Mouse (Mus musculus) hindbrain, embryonic 16.5 days (tissue): ENCODE data around the gene Aldh5a1. TPM values are rescaled to one million over a fixed set of nuclear protein-coding genes. Genes with fewer than 3 reads are reported as not detected.

ENCODE experiments used
- ATAC-seq: fragments of 200-750 bp; cut with Nextera tagmentation; 2 replicates; pipeline ENCODE4 v1.8.0; 2017; ENCODE audit warnings: moderate TSS enrichment, moderate library complexity
- H3K27ac ChIP-seq: fragments of 300-500 bp; sonication (generic); 2 replicates; pipeline ENCODE4 v1.5.1; 2014; ENCODE audit warnings: low read depth, mild to moderate bottlenecking, control low read depth, low read length, moderate library complexity
- H3K27me3 ChIP-seq: fragments of 300-500 bp; sonication (generic); replicated peaks from 2 replicates; pipeline ENCODE4 v1.6.1; 2014; ENCODE audit warnings: low read length; ENCODE audit not compliant: control insufficient read depth, insufficient read depth
- H3K36me3 ChIP-seq: fragments of 300-500 bp; sonication (generic); 2 replicates; pipeline ENCODE4 v1.6.1; 2014; ENCODE audit warnings: mild to moderate bottlenecking, low read length, moderate library complexity, mixed read lengths; ENCODE audit not compliant: control insufficient read depth, insufficient read depth
- H3K4me1 ChIP-seq: fragments of 300-500 bp; sonication (generic); 2 replicates; pipeline ENCODE4 v1.6.1; 2014; ENCODE audit warnings: low read depth, low read length; ENCODE audit not compliant: control insufficient read depth, insufficient read depth
- H3K4me2 ChIP-seq: fragments of 300-500 bp; sonication (generic); 2 replicates; pipeline ENCODE4 v1.6.1; 2014; ENCODE audit warnings: mild to moderate bottlenecking, low read length, control low read depth, moderate library complexity
- H3K4me3 ChIP-seq: fragments of 300-500 bp; sonication (generic); 2 replicates; pipeline ENCODE4 v1.5.1; 2014; ENCODE audit warnings: mild to moderate bottlenecking, low read length, control low read depth, moderate library complexity
- H3K9ac ChIP-seq: fragments of 300-500 bp; sonication (generic); 2 replicates; pipeline ENCODE4 v1.6.1; 2014; ENCODE audit warnings: low read depth, mild to moderate bottlenecking, control low read depth, low read length, moderate library complexity
- H3K9me3 ChIP-seq: fragments of 300-500 bp; sonication (generic); 2 replicates; pipeline ENCODE4 v1.6.1; 2014; ENCODE audit warnings: mild to moderate bottlenecking, low read length, moderate library complexity; ENCODE audit not compliant: control insufficient read depth
- WGBS: fragments of 180-500 bp; shearing (Covaris S2); extraction: QIAGEN DNeasy Blood & Tissue Kit; methylation state at CpG from one replicate; pipeline ENCODE4 v1.1.7; 2014; 5-methylcytosine and 5-hydroxymethylcytosine counted together
- polyA plus RNA-seq: library from polyadenylated mRNA; unstranded; fragments of >200 nt; fragmentation: Nextera tagmentation; extraction: Ambion mirVana; gene quantifications from 2 replicates; pipeline ENCODE4 v1.2.1, GENCODE M21; 2015

Gene Aldh5a1
- polyA plus RNA-seq, 1 experiment from 2014 or later, result 15.8 TPM

- no peaks in the 10 kb centered on the region for H3K9me3 ChIP-seq
- H3K9ac ChIP-seq, result no peak overlapping the region
- no peak overlapping the region for H3K4me2 ChIP-seq
- 90% methylated on average over 2 of the region's 2 CpGs for WGBS
- no peak for ATAC-seq
- 0 out of 2 replicates have a peak, but pooled peaks cover 2% of the 10 kb centered on the region for H3K36me3 ChIP-seq
- H3K27ac ChIP-seq, result no peak overlapping the region
- no peaks in the 10 kb centered on the region for H3K4me1 ChIP-seq
- no peaks in the 10 kb centered on the region for H3K27me3 ChIP-seq
- no peak overlapping the region for H3K4me3 ChIP-seq
Observed at GRCm38 (mm10) chr13:24893880-24894279, 43.6 kb downstream of the Aldh5a1 start.

- Histone ChIP-seq H3K4me1 (no peaks in the 10 kb centered on the region), H3K9me3 (no peaks in the 10 kb centered on the region), H3K27me3 (no peaks in the 10 kb centered on the region), H3K4me3 (no peak overlapping the region), H3K4me2 (no peak overlapping the region), H3K27ac (no peak overlapping the region), H3K9ac (no peak overlapping the region), H3K36me3 (0 out of 2 replicates have a peak, but pooled peaks cover 2% of the 10 kb centered on the region)
- 88% methylated on average over 3 of the region's 3 CpGs for WGBS
- ATAC-seq, result no peak
Observed at GRCm38 (mm10) chr13:24892516-24892915, 44.9 kb downstream of the Aldh5a1 start.

GRCm38 (mm10) chr13:24889554-24889953 lies 47.9 kb downstream of the Aldh5a1 start:
- no peak overlapping the region for H3K9ac ChIP-seq
- no peak overlapping the region for H3K4me3 ChIP-seq
- no peak overlapping the region for H3K27ac ChIP-seq
- no peak for ATAC-seq
- 48% methylated on average over 1 of the region's 1 CpGs for WGBS
- no peaks in the 10 kb centered on the region for H3K27me3 ChIP-seq
- no peaks in the 10 kb centered on the region for H3K9me3 ChIP-seq
- H3K36me3 ChIP-seq, result peaks cover 7% of the 10 kb centered on the region
- no peak overlapping the region for H3K4me2 ChIP-seq
- H3K4me1 ChIP-seq, result no peaks in the 10 kb centered on the region

- peaks cover 22% of the 10 kb centered on the region for H3K36me3 ChIP-seq
- no peak overlapping the region for H3K9ac ChIP-seq
- H3K4me1 ChIP-seq, result no peaks in the 10 kb centered on the region
- no peak overlapping the region for H3K4me2 ChIP-seq
- ATAC-seq, result no peak
- no peak overlapping the region for H3K4me3 ChIP-seq
- WGBS, result 95% methylated on average over 6 of the region's 6 CpGs
- no peaks in the 10 kb centered on the region for H3K27me3 ChIP-seq
- 0 out of 2 replicates have a peak, but pooled peaks cover 4% of the 10 kb centered on the region for H3K9me3 ChIP-seq
- no peak overlapping the region for H3K27ac ChIP-seq
Observed at GRCm38 (mm10) chr13:24882411-24882810, 55.0 kb downstream of the Aldh5a1 start.

- 94% methylated on average over 5 of the region's 5 CpGs for WGBS
- no peak overlapping the region for H3K9ac ChIP-seq
- no peak overlapping the region for H3K4me3 ChIP-seq
- 0 out of 2 replicates have a peak, but pooled peaks cover 4% of the 10 kb centered on the region for H3K9me3 ChIP-seq
- H3K4me1 ChIP-seq, result no peaks in the 10 kb centered on the region
- no peak overlapping the region for H3K27ac ChIP-seq
- H3K36me3 ChIP-seq, result peaks cover 22% of the 10 kb centered on the region
- H3K4me2 ChIP-seq, result no peak overlapping the region
- ATAC-seq, result no peak
- no peaks in the 10 kb centered on the region for H3K27me3 ChIP-seq
Observed at GRCm38 (mm10) chr13:24880704-24881103, 56.8 kb downstream of the Aldh5a1 start.

- Histone ChIP-seq H3K4me1 (no peaks in the 10 kb centered on the region), H3K4me3 (no peak overlapping the region), H3K27me3 (no peaks in the 10 kb centered on the region), H3K27ac (no peak overlapping the region), H3K4me2 (no peak overlapping the region), H3K9ac (no peak overlapping the region), H3K9me3 (0 out of 2 replicates have a peak, but pooled peaks cover 4% of the 10 kb centered on the region), H3K36me3 (peaks cover 19% of the 10 kb centered on the region)
- 84% methylated on average over 6 of the region's 6 CpGs for WGBS
- ATAC-seq, result no peak
Observed at GRCm38 (mm10) chr13:24880208-24880607, 57.3 kb downstream of the Aldh5a1 start.

- ATAC-seq, result no peak
- 0 out of 2 replicates have a peak, but pooled peaks cover 4% of the 10 kb centered on the region for H3K9me3 ChIP-seq
- no peaks in the 10 kb centered on the region for H3K27me3 ChIP-seq
- H3K4me1 ChIP-seq, result no peaks in the 10 kb centered on the region
- WGBS, result 85% methylated on average over 15 of the region's 15 CpGs
- no peak overlapping the region for H3K9ac ChIP-seq
- peaks cover 15% of the 10 kb centered on the region for H3K36me3 ChIP-seq
- H3K27ac ChIP-seq, result no peak overlapping the region
- no peak overlapping the region for H3K4me3 ChIP-seq
- H3K4me2 ChIP-seq, result no peak overlapping the region
Observed at GRCm38 (mm10) chr13:24879359-24880040, 58.0 kb downstream of the Aldh5a1 start.

- no peak for ATAC-seq
- H3K9ac ChIP-seq, result no peak overlapping the region
- no peak overlapping the region for H3K27ac ChIP-seq
- no peaks in the 10 kb centered on the region for H3K4me1 ChIP-seq
- H3K9me3 ChIP-seq, result no peaks in the 10 kb centered on the region
- 91% methylated on average over 7 of the region's 7 CpGs for WGBS
- no peak overlapping the region for H3K4me3 ChIP-seq
- no peak overlapping the region for H3K4me2 ChIP-seq
- H3K36me3 ChIP-seq, result 0 out of 2 replicates have a peak, but pooled peaks cover 2% of the 10 kb centered on the region
- no peaks in the 10 kb centered on the region for H3K27me3 ChIP-seq
Observed at GRCm38 (mm10) chr13:24868233-24868632, 69.2 kb downstream of the Aldh5a1 start.

- no peak overlapping the region for H3K4me3 ChIP-seq
- H3K9me3 ChIP-seq, result no peaks in the 10 kb centered on the region
- H3K4me2 ChIP-seq, result no peak overlapping the region
- no peak overlapping the region for H3K27ac ChIP-seq
- H3K27me3 ChIP-seq, result no peaks in the 10 kb centered on the region
- no peaks in the 10 kb centered on the region for H3K4me1 ChIP-seq
- 0 out of 2 replicates have a peak, but pooled peaks cover 2% of the 10 kb centered on the region for H3K36me3 ChIP-seq
- H3K9ac ChIP-seq, result no peak overlapping the region
- no peak for ATAC-seq
- WGBS, result 94% methylated on average over 10 of the region's 10 CpGs
Observed at GRCm38 (mm10) chr13:24867789-24868188, 69.7 kb downstream of the Aldh5a1 start.
